In the genomic region with DNA sequence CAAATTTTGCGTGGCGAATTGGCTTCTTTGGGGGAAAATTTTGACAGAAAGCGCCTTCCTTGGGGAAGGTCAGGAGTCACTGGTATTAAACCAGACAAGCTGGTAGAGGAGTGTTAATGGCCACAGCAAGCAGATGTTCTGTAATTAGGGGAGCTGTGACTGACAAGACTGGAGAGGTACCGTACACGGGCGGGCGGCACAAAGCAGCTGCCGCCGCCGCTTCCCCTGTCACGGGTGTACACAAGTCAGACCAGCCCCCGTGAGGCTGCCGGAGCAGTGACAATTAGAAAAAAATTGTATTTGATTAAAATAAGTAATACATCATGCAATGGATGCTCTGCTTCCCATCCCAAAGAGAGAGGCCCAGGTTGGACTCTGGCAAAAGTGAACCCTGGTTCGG, we compare ENCODE assay signal across 13 mouse cellular contexts.
DNase-seq lines count a peak whose midpoint lies in the region; ATAC-seq and TF ChIP-seq lines count a peak whose summit lies in the region.
"Had no signal": no experiment of that assay in that cellular context is flagged by ENCODE, and none has a peak within 500 bp of the region (broad histone marks: within the 10 kb centered on the region; RNA-seq: fewer than 3 reads in every experiment).

No protein-coding gene starts in this region.

- no peaks in the 10 kb centered on the region for H3K27me3 ChIP-seq in midbrain, embryonic 11.5 days (ENCODE audit: control insufficient read depth, insufficient read depth, low read length)
- H3K27me3 ChIP-seq in midbrain, embryonic 16.5 days (ENCODE audit: control insufficient read depth, insufficient read depth, low read depth, low read length) = no peaks in the 10 kb centered on the region
- H3K27me3 ChIP-seq in embryonic facial prominence, embryonic 14.5 days (replicated peaks; ENCODE audit: control insufficient read depth, insufficient read depth, low read length) = peaks cover 11% of the 10 kb centered on the region
- H3K27me3 ChIP-seq in hindbrain, embryonic 11.5 days (ENCODE audit: control insufficient read depth, insufficient read depth, low read length) = no peaks in the 10 kb centered on the region
- H3K27me3 ChIP-seq in midbrain, embryonic 15.5 days (replicated peaks) = no peaks in the 10 kb centered on the region
- no peaks in the 10 kb centered on the region for H3K27me3 ChIP-seq in lung, postnatal 0 days (replicated peaks; ENCODE audit: insufficient read depth, low read length)
- peaks cover 17% of the 10 kb centered on the region for H3K27me3 ChIP-seq in kidney, embryonic 16.5 days (ENCODE audit: insufficient read depth, low read length)

- no peak overlapping the region for H3K9ac ChIP-seq in midbrain, embryonic 11.5 days (ENCODE audit: low read length)
- no peak overlapping the region for H3K9ac ChIP-seq in midbrain, embryonic 16.5 days (ENCODE audit: low read depth, low read length)
- H3K9ac ChIP-seq in embryonic facial prominence, embryonic 14.5 days (ENCODE audit: low read depth, low read length) = no peak overlapping the region
- H3K9ac ChIP-seq in hindbrain, embryonic 11.5 days (ENCODE audit: low read depth, low read length) = no peak overlapping the region
- H3K9ac ChIP-seq in midbrain, embryonic 15.5 days = no peak overlapping the region
- H3K9ac ChIP-seq in lung, postnatal 0 days (replicated peaks; ENCODE audit: low read depth) = no peak overlapping the region
- no peak overlapping the region for H3K9ac ChIP-seq in kidney, embryonic 16.5 days (replicated peaks; ENCODE audit: low read length)

- no peak for TF ChIP-seq EP300 in lung, postnatal 0 days (IDR thresholded peaks at IDR 0.05)

- peaks cover 7% of the 10 kb centered on the region for H3K4me1 ChIP-seq in midbrain, embryonic 11.5 days (ENCODE audit: control insufficient read depth, insufficient read depth, low read length)
- peaks cover 24% of the 10 kb centered on the region for H3K4me1 ChIP-seq in midbrain, embryonic 16.5 days (ENCODE audit: control insufficient read depth, insufficient read depth, low read length)
- no peaks in the 10 kb centered on the region for H3K4me1 ChIP-seq in embryonic facial prominence, embryonic 14.5 days (ENCODE audit: control insufficient read depth, insufficient read depth, low read length)
- no peaks in the 10 kb centered on the region for H3K4me1 ChIP-seq in hindbrain, embryonic 11.5 days (replicated peaks; ENCODE audit: control insufficient read depth, insufficient read depth, low read length)
- H3K4me1 ChIP-seq in midbrain, embryonic 15.5 days = peaks cover 40% of the 10 kb centered on the region
- H3K4me1 ChIP-seq in lung, postnatal 0 days (ENCODE audit: insufficient read depth, low read depth, low read length) = no peaks in the 10 kb centered on the region
- peaks cover 5% of the 10 kb centered on the region; the same call in 1 of the 2 replicates for H3K4me1 ChIP-seq in kidney, embryonic 16.5 days (ENCODE audit: insufficient read depth, low read length)
- H3K4me1 ChIP-seq: heart, embryonic 10.5 days had no signal

- H3K27ac ChIP-seq in midbrain, embryonic 11.5 days (ENCODE audit: low read depth, low read length) = no peak overlapping the region
- H3K27ac ChIP-seq in midbrain, embryonic 16.5 days (ENCODE audit: low read length) = no peak overlapping the region
- no peak overlapping the region for H3K27ac ChIP-seq in embryonic facial prominence, embryonic 14.5 days (replicated peaks; ENCODE audit: low read depth, low read length)
- H3K27ac ChIP-seq in hindbrain, embryonic 11.5 days (ENCODE audit: low read depth, low read length) = no peak overlapping the region
- 0 out of 2 replicates have a peak overlapping the region, but pooled peaks have one; percentile 17 for H3K27ac ChIP-seq in midbrain, embryonic 15.5 days
- no peak overlapping the region for H3K27ac ChIP-seq in lung, postnatal 0 days (ENCODE audit: low read length)
- no peak overlapping the region for H3K27ac ChIP-seq in kidney, embryonic 16.5 days (ENCODE audit: low read length)
- H3K27ac ChIP-seq: gastrocnemius, adult 2 months; heart, embryonic 10.5 days had no signal

- no peaks in the 10 kb centered on the region for H3K36me3 ChIP-seq in midbrain, embryonic 11.5 days (ENCODE audit: control insufficient read depth, insufficient read depth, low read length)
- no peaks in the 10 kb centered on the region for H3K36me3 ChIP-seq in midbrain, embryonic 16.5 days (ENCODE audit: control insufficient read depth, insufficient read depth, low read length)
- no peaks in the 10 kb centered on the region for H3K36me3 ChIP-seq in embryonic facial prominence, embryonic 14.5 days (ENCODE audit: control insufficient read depth, insufficient read depth, low read length)
- H3K36me3 ChIP-seq in hindbrain, embryonic 11.5 days (ENCODE audit: control insufficient read depth, insufficient read depth, low read length) = no peaks in the 10 kb centered on the region
- H3K36me3 ChIP-seq in midbrain, embryonic 15.5 days (replicated peaks) = no peaks in the 10 kb centered on the region
- H3K36me3 ChIP-seq in lung, postnatal 0 days (ENCODE audit: insufficient read depth, low read length) = no peaks in the 10 kb centered on the region
- H3K36me3 ChIP-seq in kidney, embryonic 16.5 days (ENCODE audit: insufficient read depth, low read length) = no peaks in the 10 kb centered on the region
- H3K36me3 ChIP-seq: G1E; heart, embryonic 10.5 days had no signal

- peak; percentile 66 for ATAC-seq in midbrain, embryonic 11.5 days (ENCODE audit: low FRiP score)
- ATAC-seq in midbrain, embryonic 16.5 days = no peak
- ATAC-seq in embryonic facial prominence, embryonic 14.5 days (ENCODE audit: low read depth) = no peak
- peak; percentile 66 for ATAC-seq in hindbrain, embryonic 11.5 days (ENCODE audit: low FRiP score)
- 0 out of 2 replicates have a peak, but pooled peaks have one; percentile 48 for ATAC-seq in midbrain, embryonic 15.5 days (replicated peaks)
- no peak for ATAC-seq in lung, postnatal 0 days
- no peak for ATAC-seq in kidney, embryonic 16.5 days (ENCODE audit: low FRiP score, low TSS enrichment)

- no peak overlapping the region for H3K4me2 ChIP-seq in midbrain, embryonic 11.5 days
- no peak overlapping the region for H3K4me2 ChIP-seq in midbrain, embryonic 16.5 days (ENCODE audit: low read length)
- peak overlapping the region; percentile 46; the same call in 1 of the 2 replicates for H3K4me2 ChIP-seq in embryonic facial prominence, embryonic 14.5 days (ENCODE audit: low read depth, low read length)
- no peak overlapping the region for H3K4me2 ChIP-seq in hindbrain, embryonic 11.5 days (replicated peaks; ENCODE audit: low read depth, low read length)
- H3K4me2 ChIP-seq in midbrain, embryonic 15.5 days = no peak overlapping the region
- H3K4me2 ChIP-seq in lung, postnatal 0 days (replicated peaks; ENCODE audit: low read depth, low read length) = no peak overlapping the region
- H3K4me2 ChIP-seq in kidney, embryonic 16.5 days (replicated peaks; ENCODE audit: low read depth, low read length) = no peak overlapping the region

- DNase-seq in midbrain, embryonic 11.5 days (ENCODE audit: low spot score, missing footprints) = no peak
- DNase-seq in embryonic facial prominence, embryonic 14.5 days (ENCODE audit: low spot score) = no peak
- DNase-seq in hindbrain, embryonic 11.5 days (ENCODE audit: low spot score) = peak; percentile 30
- DNase-seq in lung, postnatal 0 days (ENCODE audit: low spot score) = no peak
- DNase-seq in adrenal gland, adult 18-20 months (ENCODE audit: low spot score in 2 of 2) = no peak
- DNase-seq: gastrocnemius, adult 2 months; heart, postnatal 36 days; right cerebral cortex, postnatal 4 days had no signal

- no peaks in the 10 kb centered on the region for H3K9me3 ChIP-seq in midbrain, embryonic 11.5 days (ENCODE audit: control insufficient read depth, low read length)
- H3K9me3 ChIP-seq in midbrain, embryonic 16.5 days (replicated peaks; ENCODE audit: control insufficient read depth, low read length, poor library complexity, severe bottlenecking) = no peaks in the 10 kb centered on the region
- no peaks in the 10 kb centered on the region for H3K9me3 ChIP-seq in embryonic facial prominence, embryonic 14.5 days (ENCODE audit: control insufficient read depth, low read length)
- H3K9me3 ChIP-seq in hindbrain, embryonic 11.5 days (ENCODE audit: control insufficient read depth, low read length) = no peaks in the 10 kb centered on the region
- H3K9me3 ChIP-seq in midbrain, embryonic 15.5 days = no peaks in the 10 kb centered on the region
- H3K9me3 ChIP-seq in lung, postnatal 0 days (ENCODE audit: low read length) = no peaks in the 10 kb centered on the region
- H3K9me3 ChIP-seq in kidney, embryonic 16.5 days (ENCODE audit: low read length) = no peaks in the 10 kb centered on the region
- H3K9me3 ChIP-seq: heart, embryonic 10.5 days had no signal

- 61% methylated on average over 14 of the region's 14 CpGs for WGBS in midbrain, embryonic 11.5 days
- WGBS in midbrain, embryonic 16.5 days = 39% methylated on average over 14 of the region's 14 CpGs
- 54% methylated on average over 14 of the region's 14 CpGs for WGBS in embryonic facial prominence, embryonic 14.5 days
- 46% methylated on average over 14 of the region's 14 CpGs for WGBS in hindbrain, embryonic 11.5 days
- 38% methylated on average over 14 of the region's 14 CpGs for WGBS in midbrain, embryonic 15.5 days
- WGBS in lung, postnatal 0 days = 49% methylated on average over 14 of the region's 14 CpGs
- WGBS in kidney, embryonic 16.5 days = 46% methylated on average over 14 of the region's 14 CpGs

- no peak for TF ChIP-seq CTCF in lung, postnatal 0 days (IDR thresholded peaks at IDR 0.05)

- H3K4me3 ChIP-seq in midbrain, embryonic 11.5 days (ENCODE audit: low read depth, low read length) = no peak overlapping the region
- H3K4me3 ChIP-seq in midbrain, embryonic 16.5 days (ENCODE audit: low read depth, low read length) = no peak overlapping the region
- H3K4me3 ChIP-seq in embryonic facial prominence, embryonic 14.5 days (ENCODE audit: low read depth, low read length) = no peak overlapping the region
- no peak overlapping the region for H3K4me3 ChIP-seq in hindbrain, embryonic 11.5 days (ENCODE audit: low read depth, low read length)
- no peak overlapping the region for H3K4me3 ChIP-seq in midbrain, embryonic 15.5 days
- H3K4me3 ChIP-seq in lung, postnatal 0 days (ENCODE audit: low read depth, low read length) = no peak overlapping the region
- no peak overlapping the region for H3K4me3 ChIP-seq in kidney, embryonic 16.5 days (ENCODE audit: low read length)

Comparison
In these comparisons a context has a peak if more than half of its experiments do, and no peak if none do; other contexts are left out.
1. ATAC-seq: peak in midbrain, embryonic 11.5 days (single experiment), hindbrain, embryonic 11.5 days (single experiment) and midbrain, embryonic 15.5 days (single experiment); none in midbrain, embryonic 16.5 days (single experiment), embryonic facial prominence, embryonic 14.5 days (single experiment), lung, postnatal 0 days (single experiment) and kidney, embryonic 16.5 days (single experiment).